Mouse (Mus musculus): ENCODE measurements around the gene Zfp618. TPM values are rescaled to one million over a fixed set of nuclear protein-coding genes. Genes with fewer than 3 reads are reported as not detected.

Gene Zfp618
- polyA plus RNA-seq, 1 experiment from 2014 or later: 9.2 TPM

DNA sequence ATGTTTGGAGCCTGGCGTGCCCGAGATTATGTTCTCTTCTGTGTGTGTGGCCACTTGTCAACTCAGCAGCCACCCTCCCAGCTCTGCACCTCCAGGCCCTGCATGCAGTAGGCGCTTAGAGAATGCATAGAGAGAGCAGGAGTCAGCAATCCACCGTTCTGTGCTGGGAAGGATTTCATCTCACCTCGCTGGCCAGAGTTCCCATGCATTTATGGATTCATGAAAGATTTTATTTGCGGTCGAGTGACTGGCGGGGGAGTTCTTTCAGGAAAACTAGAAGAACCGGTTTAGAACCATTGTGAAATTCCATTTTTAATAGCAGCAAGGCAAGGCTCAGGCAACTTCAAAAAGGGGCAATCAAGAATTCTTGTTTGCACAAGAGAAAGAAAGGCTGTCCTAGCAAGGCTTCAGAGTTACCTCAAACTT is 67.2 kb downstream of the Zfp618 start:
- 67% methylated on average over 9 of the region's 9 CpGs for WGBS (ENCODE audit: insufficient replicate concordance)
- no peak for ATAC-seq (ENCODE audit: low read depth)
- no peak overlapping the region for H3K9ac ChIP-seq (ENCODE audit: low read depth, low read length)
- H3K4me2 ChIP-seq (ENCODE audit: low read depth, low read length): no peak overlapping the region
- no peak overlapping the region for H3K27ac ChIP-seq (ENCODE audit: low read length)
- no peaks in the 10 kb centered on the region for H3K36me3 ChIP-seq (ENCODE audit: control insufficient read depth, insufficient read depth)
- H3K4me1 ChIP-seq (ENCODE audit: control insufficient read depth, low read depth, low read length): no peaks in the 10 kb centered on the region
- H3K27me3 ChIP-seq (ENCODE audit: control insufficient read depth, insufficient read depth, low read depth, low read length): no peaks in the 10 kb centered on the region
- no peak overlapping the region for H3K4me3 ChIP-seq (ENCODE audit: low read depth, low read length)
- H3K9me3 ChIP-seq (replicated peaks; ENCODE audit: control insufficient read depth, low read length): no peaks in the 10 kb centered on the region

DNA sequence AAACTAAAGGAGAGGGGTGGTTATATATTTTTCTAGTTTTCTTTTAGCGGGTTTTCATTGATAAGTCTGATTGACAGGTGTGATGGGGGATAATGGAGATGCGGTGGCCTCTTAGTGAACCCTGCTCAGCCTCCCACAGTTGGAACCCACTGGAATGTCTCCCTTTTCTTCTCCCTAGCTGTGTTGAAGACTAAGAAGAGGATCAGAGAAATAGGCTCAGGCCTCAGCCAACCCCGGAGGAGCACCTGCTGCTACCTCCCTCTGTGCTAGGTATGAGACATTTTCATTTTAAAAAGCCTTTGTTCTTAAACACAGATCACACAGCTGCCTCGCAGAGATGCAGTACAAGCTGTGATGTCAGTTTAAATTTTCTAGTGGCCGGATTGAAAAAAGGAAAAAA is 68.4 kb downstream of the Zfp618 start:
- Histone ChIP-seq H3K27ac (ENCODE audit: low read length) (no peak overlapping the region), H3K4me2 (ENCODE audit: low read depth, low read length) (no peak overlapping the region)
- 50% methylated on average over 5 of the region's 5 CpGs for WGBS (ENCODE audit: insufficient replicate concordance)

DNA sequence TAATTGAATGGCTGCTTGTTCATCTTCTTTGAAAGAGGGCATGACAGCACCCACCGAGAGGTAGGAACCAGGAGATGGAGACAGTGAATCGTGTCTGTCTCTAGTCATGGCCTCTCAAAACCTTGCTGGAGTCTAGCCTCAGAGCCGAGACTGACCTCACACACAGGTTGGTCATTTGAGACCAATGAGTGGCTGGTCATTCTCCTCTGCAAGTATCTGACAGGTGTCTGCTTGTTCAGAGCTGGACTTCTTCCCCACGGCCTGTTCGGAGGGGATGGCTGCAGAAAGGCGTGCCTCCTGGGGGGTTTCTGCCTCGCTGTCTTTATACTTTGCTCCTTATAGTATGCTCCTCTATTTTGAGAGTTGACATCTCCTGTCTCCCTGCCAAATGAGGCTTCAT is 70.6 kb downstream of the Zfp618 start:
- no peaks in the 10 kb centered on the region for H3K27me3 ChIP-seq (ENCODE audit: control insufficient read depth, insufficient read depth, low read depth, low read length)
- no peak overlapping the region for H3K4me2 ChIP-seq (ENCODE audit: low read depth, low read length)
- ATAC-seq (ENCODE audit: low read depth): no peak
- H3K36me3 ChIP-seq (ENCODE audit: control insufficient read depth, insufficient read depth): no peaks in the 10 kb centered on the region
- H3K9me3 ChIP-seq (replicated peaks; ENCODE audit: control insufficient read depth, low read length): no peaks in the 10 kb centered on the region
- H3K9ac ChIP-seq (ENCODE audit: low read depth, low read length): no peak overlapping the region
- H3K4me1 ChIP-seq (ENCODE audit: control insufficient read depth, low read depth, low read length): no peaks in the 10 kb centered on the region
- WGBS (ENCODE audit: insufficient replicate concordance): 67% methylated on average over 7 of the region's 7 CpGs
- no peak overlapping the region for H3K4me3 ChIP-seq (ENCODE audit: low read depth, low read length)
- no peak overlapping the region for H3K27ac ChIP-seq (ENCODE audit: low read length)

More for the DNA sequence above, 68.4 kb downstream of the Zfp618 start:
- Histone ChIP-seq H3K4me1 (ENCODE audit: control insufficient read depth, low read depth, low read length) (no peaks in the 10 kb centered on the region), H3K9me3 (replicated peaks; ENCODE audit: control insufficient read depth, low read length) (no peaks in the 10 kb centered on the region), H3K36me3 (ENCODE audit: control insufficient read depth, insufficient read depth) (no peaks in the 10 kb centered on the region), H3K27me3 (ENCODE audit: control insufficient read depth, insufficient read depth, low read depth, low read length) (no peaks in the 10 kb centered on the region), H3K9ac (ENCODE audit: low read depth, low read length) (no peak overlapping the region), H3K4me3 (ENCODE audit: low read depth, low read length) (no peak overlapping the region)
- no peak for ATAC-seq (ENCODE audit: low read depth)

DNA sequence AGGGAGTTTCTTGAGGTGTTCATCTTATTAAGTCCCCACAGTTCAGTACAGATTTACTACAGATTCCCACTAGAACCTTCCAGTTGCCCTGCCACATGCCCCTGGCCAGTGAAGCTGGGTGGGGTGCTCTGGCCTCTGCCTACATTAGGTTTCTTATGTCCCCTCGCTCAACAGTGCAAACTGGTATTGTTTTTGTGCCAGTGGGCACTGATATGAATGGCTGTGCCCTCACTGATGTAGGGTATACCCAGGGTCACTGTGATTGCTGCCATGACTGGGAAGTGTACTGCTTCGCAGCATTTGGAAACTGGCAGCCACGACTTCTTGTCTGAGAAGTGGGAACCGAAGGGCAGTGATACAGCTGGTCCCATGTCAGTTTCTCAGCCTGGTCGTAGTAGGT is 71.4 kb downstream of the Zfp618 start:
- WGBS (ENCODE audit: insufficient replicate concordance): 49% methylated on average over 5 of the region's 5 CpGs

DNA sequence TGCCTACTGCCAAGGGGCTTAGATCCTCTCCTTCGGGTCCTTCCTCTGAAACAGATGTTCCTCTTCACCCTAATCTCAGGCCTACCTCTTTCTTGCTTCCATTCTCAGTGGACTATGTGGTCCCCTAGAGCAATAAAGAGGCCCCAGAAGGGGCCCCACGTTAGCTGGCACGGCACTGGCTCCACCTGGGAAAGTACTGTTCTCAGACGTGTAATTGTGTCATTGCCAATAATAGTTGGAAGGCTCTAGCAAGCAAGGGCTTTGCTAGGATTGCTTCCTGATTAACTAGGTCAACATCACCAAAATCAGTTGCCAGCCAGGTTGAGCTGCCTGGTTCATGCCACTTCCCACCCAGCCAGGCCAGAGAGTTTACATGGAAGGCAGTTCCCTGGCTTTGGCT is 72.2 kb downstream of the Zfp618 start:
- 63% methylated on average over 4 of the region's 4 CpGs for WGBS (ENCODE audit: insufficient replicate concordance)
- Histone ChIP-seq H3K27ac (ENCODE audit: low read length) (no peak overlapping the region), H3K9ac (ENCODE audit: low read depth, low read length) (no peak overlapping the region), H3K4me2 (ENCODE audit: low read depth, low read length) (no peak overlapping the region), H3K36me3 (ENCODE audit: control insufficient read depth, insufficient read depth) (no peaks in the 10 kb centered on the region), H3K4me3 (ENCODE audit: low read depth, low read length) (no peak overlapping the region), H3K27me3 (ENCODE audit: control insufficient read depth, insufficient read depth, low read depth, low read length) (no peaks in the 10 kb centered on the region), H3K4me1 (ENCODE audit: control insufficient read depth, low read depth, low read length) (no peaks in the 10 kb centered on the region), H3K9me3 (replicated peaks; ENCODE audit: control insufficient read depth, low read length) (no peaks in the 10 kb centered on the region)
- ATAC-seq (ENCODE audit: low read depth): no peak

More for the DNA sequence above, 71.4 kb downstream of the Zfp618 start:
- Histone ChIP-seq H3K9ac (ENCODE audit: low read depth, low read length) (no peak overlapping the region), H3K9me3 (replicated peaks; ENCODE audit: control insufficient read depth, low read length) (no peaks in the 10 kb centered on the region), H3K4me1 (ENCODE audit: control insufficient read depth, low read depth, low read length) (no peaks in the 10 kb centered on the region), H3K4me2 (ENCODE audit: low read depth, low read length) (no peak overlapping the region), H3K4me3 (ENCODE audit: low read depth, low read length) (no peak overlapping the region), H3K36me3 (ENCODE audit: control insufficient read depth, insufficient read depth) (no peaks in the 10 kb centered on the region), H3K27me3 (ENCODE audit: control insufficient read depth, insufficient read depth, low read depth, low read length) (no peaks in the 10 kb centered on the region), H3K27ac (ENCODE audit: low read length) (no peak overlapping the region)
- ATAC-seq (ENCODE audit: low read depth): no peak

DNA sequence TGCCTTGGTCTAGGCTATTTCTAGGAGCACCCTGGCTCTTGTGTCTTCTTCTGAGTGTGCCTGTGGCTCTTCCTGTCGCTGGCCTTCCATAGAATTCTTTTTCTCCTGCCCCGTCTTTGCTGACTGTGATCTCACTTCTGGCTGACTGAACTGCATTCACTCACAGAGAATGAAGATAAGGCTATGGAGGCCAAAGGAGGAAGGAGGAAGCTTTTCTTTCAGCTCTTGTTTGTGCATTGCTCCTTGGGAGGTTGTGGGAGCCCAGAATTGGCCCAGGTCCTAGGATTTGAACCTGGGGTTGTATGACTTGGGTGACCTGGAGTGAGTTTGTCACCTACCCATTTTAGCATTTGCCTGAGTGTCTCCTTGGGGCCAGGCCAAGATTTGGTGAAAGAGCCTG is 72.9 kb downstream of the Zfp618 start:
- H3K4me3 ChIP-seq (ENCODE audit: low read depth, low read length): no peak overlapping the region
- H3K27me3 ChIP-seq (ENCODE audit: control insufficient read depth, insufficient read depth, low read depth, low read length): no peaks in the 10 kb centered on the region
- H3K27ac ChIP-seq (ENCODE audit: low read length): no peak overlapping the region
- H3K36me3 ChIP-seq (ENCODE audit: control insufficient read depth, insufficient read depth): no peaks in the 10 kb centered on the region
- WGBS (ENCODE audit: insufficient replicate concordance): 33% methylated on average over 2 of the region's 2 CpGs
- H3K4me1 ChIP-seq (ENCODE audit: control insufficient read depth, low read depth, low read length): no peaks in the 10 kb centered on the region
- H3K4me2 ChIP-seq (ENCODE audit: low read depth, low read length): no peak overlapping the region
- H3K9me3 ChIP-seq (replicated peaks; ENCODE audit: control insufficient read depth, low read length): no peaks in the 10 kb centered on the region
- H3K9ac ChIP-seq (ENCODE audit: low read depth, low read length): no peak overlapping the region
- no peak for ATAC-seq (ENCODE audit: low read depth)

DNA sequence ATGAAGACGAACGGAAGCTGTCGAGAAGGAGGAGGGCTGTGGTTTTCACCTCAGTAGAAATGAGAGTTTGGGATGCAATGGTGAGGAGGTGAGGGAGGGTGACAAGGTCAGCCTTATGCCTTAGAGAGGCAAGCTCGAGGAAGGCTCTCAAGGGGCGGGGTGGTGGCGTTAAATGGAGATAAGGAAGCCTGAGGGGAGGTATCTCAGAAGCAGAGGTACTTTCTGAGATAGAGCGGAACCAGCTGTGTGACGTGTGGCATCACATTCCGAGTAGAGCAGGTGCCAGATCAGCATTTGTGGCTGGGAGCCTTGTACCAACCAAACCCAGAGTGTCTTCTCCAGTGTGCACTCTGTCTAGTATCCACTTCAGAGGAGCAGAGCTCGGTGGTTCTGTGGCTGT is 73.6 kb downstream of the Zfp618 start:
- H3K36me3 ChIP-seq (ENCODE audit: control insufficient read depth, insufficient read depth): no peaks in the 10 kb centered on the region

DNA sequence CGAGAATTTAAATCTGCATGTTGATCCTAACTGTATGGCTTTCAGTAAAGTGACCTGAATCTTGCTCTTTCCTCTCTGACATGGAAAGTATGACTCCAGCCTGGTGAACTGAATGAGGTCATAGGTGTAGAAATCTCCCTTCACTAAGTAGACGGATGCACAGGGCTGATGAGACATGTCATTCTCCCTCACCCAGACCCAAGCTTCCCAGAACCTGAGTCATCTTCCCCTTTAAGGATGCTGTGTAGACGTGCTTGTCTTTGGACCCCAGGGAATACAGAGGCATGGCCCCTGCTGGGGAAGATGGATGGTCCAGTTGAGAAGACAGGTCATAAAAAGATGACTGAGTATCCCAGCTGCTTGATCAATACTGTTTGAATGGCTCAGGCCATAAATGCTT is 83.2 kb downstream of the Zfp618 start:
- Histone ChIP-seq H3K27ac (ENCODE audit: low read length) (no peak overlapping the region), H3K9me3 (replicated peaks; ENCODE audit: control insufficient read depth, low read length) (no peaks in the 10 kb centered on the region), H3K27me3 (ENCODE audit: control insufficient read depth, insufficient read depth, low read depth, low read length) (no peaks in the 10 kb centered on the region), H3K4me2 (ENCODE audit: low read depth, low read length) (no peak overlapping the region), H3K4me1 (ENCODE audit: control insufficient read depth, low read depth, low read length) (no peaks in the 10 kb centered on the region; the same call in none of the 2 replicates), H3K4me3 (ENCODE audit: low read depth, low read length) (no peak overlapping the region), H3K36me3 (ENCODE audit: control insufficient read depth, insufficient read depth) (no peaks in the 10 kb centered on the region), H3K9ac (ENCODE audit: low read depth, low read length) (no peak overlapping the region)
- no peak for ATAC-seq (ENCODE audit: low read depth)
- 50% methylated on average over 3 of the region's 3 CpGs for WGBS (ENCODE audit: insufficient replicate concordance)

More for the DNA sequence above, 73.6 kb downstream of the Zfp618 start:
- WGBS (ENCODE audit: insufficient replicate concordance): 60% methylated on average over 10 of the region's 10 CpGs
- Histone ChIP-seq H3K4me1 (ENCODE audit: control insufficient read depth, low read depth, low read length) (no peaks in the 10 kb centered on the region), H3K27ac (ENCODE audit: low read length) (no peak overlapping the region), H3K4me2 (ENCODE audit: low read depth, low read length) (no peak overlapping the region), H3K27me3 (ENCODE audit: control insufficient read depth, insufficient read depth, low read depth, low read length) (no peaks in the 10 kb centered on the region), H3K4me3 (ENCODE audit: low read depth, low read length) (no peak overlapping the region), H3K9ac (ENCODE audit: low read depth, low read length) (no peak overlapping the region), H3K9me3 (replicated peaks; ENCODE audit: control insufficient read depth, low read length) (no peaks in the 10 kb centered on the region)
- ATAC-seq (ENCODE audit: low read depth): no peak

DNA sequence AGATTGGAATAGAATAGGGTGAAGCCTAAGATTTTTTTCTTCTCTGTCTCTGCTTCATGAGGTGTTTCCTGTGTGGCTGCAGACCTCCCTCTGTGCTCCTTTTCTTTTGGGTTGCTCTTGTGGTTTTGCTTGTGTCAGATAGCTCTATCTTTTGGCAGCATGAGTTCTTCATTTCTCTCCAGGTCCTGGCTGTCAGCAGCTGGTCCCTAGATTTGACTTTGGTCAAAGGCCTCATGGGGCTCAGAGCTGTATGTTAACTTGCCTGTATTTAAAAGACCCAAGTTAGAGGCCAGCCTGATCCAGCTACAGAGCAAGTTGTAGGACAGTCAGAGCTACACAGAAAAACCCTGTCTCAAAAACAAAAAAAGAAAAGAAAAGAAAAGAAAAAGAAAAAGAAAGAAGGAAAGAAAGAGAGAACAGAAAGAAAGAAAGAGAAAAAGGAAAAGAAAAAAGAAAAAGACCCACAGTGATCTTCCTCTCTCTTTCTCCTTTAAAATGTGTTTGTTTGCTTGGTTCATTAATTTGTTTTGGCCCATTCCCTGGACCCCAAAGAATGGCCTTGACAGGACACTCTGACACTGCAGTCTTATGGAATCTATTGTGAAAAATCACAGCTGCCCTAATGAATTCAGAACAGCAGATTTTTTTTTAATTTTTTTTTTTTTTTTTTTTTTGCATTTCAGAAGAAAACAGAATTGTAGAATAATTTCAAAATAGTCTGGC is 84.4 kb downstream of the Zfp618 start:
- H3K4me1 ChIP-seq (ENCODE audit: control insufficient read depth, low read depth, low read length): no peaks in the 10 kb centered on the region; the same call in none of the 2 replicates
- no peaks in the 10 kb centered on the region for H3K9me3 ChIP-seq (replicated peaks; ENCODE audit: control insufficient read depth, low read length)
- no peaks in the 10 kb centered on the region for H3K36me3 ChIP-seq (ENCODE audit: control insufficient read depth, insufficient read depth)
- no peak overlapping the region for H3K4me3 ChIP-seq (ENCODE audit: low read depth, low read length)
- no peak overlapping the region for H3K27ac ChIP-seq (ENCODE audit: low read length)
- no peak for ATAC-seq (ENCODE audit: low read depth)
- no peaks in the 10 kb centered on the region for H3K27me3 ChIP-seq (ENCODE audit: control insufficient read depth, insufficient read depth, low read depth, low read length)
- no peak overlapping the region for H3K4me2 ChIP-seq (ENCODE audit: low read depth, low read length)
- H3K9ac ChIP-seq (ENCODE audit: low read depth, low read length): no peak overlapping the region
